Mouse (Mus musculus): ENCODE measurements around the gene Cchcr1. TPM values are rescaled to one million over a fixed set of nuclear protein-coding genes. Genes with fewer than 3 reads are reported as not detected.
A peak's percentile ranks its signal among the peaks of the same experiment; 100 is the strongest.

Gene Cchcr1
- polyA plus RNA-seq, 1 experiment from 2014 or later, result 17.7 TPM

DNA sequence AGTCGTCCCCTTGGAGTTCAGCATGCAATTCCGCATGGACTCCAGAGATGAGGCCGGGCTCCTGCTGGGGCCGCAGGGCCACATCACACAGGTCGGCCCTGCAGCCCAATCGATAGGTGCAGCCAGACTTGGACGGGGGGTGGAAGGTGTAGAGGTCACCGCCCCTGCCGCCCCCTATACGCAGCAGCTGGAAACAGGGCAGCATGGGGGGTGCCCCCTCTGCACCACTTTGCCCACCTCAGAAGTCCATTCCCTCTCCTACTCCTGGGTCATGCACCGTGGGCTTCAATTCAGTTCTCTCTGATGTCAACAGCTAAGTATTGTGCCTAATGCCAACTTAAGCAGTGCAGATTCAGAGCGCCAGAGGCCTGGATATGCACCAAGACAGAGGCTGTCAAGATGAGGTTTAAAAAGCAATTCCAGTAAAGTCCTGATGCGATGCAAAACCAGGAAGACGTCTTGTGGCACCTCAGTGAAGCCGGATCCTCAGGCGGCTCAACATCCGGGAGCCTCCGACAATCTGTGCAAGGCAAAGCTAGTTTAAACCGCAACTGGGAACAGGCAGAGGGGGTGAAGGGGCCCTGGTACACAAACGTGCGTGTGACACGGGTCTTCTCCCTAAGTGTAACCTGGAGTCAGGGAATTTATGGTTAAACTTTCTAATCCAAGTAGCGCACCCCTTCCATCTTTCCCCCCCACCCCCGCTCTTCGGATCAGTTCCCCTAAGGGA, 824 bp upstream of the Cchcr1 start:
- Histone ChIP-seq H3K27ac (ENCODE audit: poor library complexity, severe bottlenecking) (0 out of 2 replicates have a peak overlapping the region, but pooled peaks have one; percentile 5), H3K4me1 (replicated peaks) (peaks cover 27% of the 10 kb centered on the region), H3K4me2 (peak overlapping the region; percentile 71), H3K9me3 (replicated peaks) (no peaks in the 10 kb centered on the region), H3K27me3 (replicated peaks) (no peaks in the 10 kb centered on the region), H3K4me3 (peak overlapping the region; percentile 64), H3K36me3 (peaks cover 21% of the 10 kb centered on the region), H3K9ac (peak overlapping the region; percentile 62)
- WGBS, result 7% methylated on average over 25 of the region's 25 CpGs
- ATAC-seq (ENCODE audit: insufficient number of reproducible peaks, low FRiP score), result peak; percentile 8; the same call in 1 of the 2 replicates

DNA sequence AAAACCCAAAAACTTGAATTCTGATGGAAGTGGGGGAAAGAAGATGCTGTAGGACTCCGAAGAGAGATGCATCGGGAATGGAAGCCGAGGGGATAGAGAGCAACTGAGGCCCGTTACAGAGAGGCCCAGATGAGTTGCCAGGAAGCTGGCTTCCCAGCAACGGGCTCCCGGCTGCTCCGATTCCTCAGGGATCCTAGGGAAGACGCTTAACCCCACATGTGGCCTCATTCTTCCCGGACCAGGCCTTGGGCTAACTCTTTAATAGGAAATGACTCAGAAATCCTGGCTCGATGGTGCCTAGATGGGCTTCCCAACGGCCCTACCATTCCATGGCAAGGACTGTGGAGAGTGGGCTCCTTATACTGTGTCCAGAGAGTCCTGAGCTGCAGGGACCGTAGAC, 626 bp downstream of the Cchcr1 start:
- 9% methylated on average over 12 of the region's 12 CpGs for WGBS
- Histone ChIP-seq H3K36me3 (peaks cover 29% of the 10 kb centered on the region), H3K27ac (ENCODE audit: poor library complexity, severe bottlenecking) (no peak overlapping the region), H3K9me3 (replicated peaks) (no peaks in the 10 kb centered on the region), H3K27me3 (replicated peaks) (no peaks in the 10 kb centered on the region), H3K4me3 (peak overlapping the region; percentile 64), H3K4me1 (replicated peaks) (peaks cover 27% of the 10 kb centered on the region), H3K4me2 (peak overlapping the region; percentile 71), H3K9ac (peak overlapping the region; percentile 75)
- ATAC-seq (ENCODE audit: insufficient number of reproducible peaks, low FRiP score), result no peak

DNA sequence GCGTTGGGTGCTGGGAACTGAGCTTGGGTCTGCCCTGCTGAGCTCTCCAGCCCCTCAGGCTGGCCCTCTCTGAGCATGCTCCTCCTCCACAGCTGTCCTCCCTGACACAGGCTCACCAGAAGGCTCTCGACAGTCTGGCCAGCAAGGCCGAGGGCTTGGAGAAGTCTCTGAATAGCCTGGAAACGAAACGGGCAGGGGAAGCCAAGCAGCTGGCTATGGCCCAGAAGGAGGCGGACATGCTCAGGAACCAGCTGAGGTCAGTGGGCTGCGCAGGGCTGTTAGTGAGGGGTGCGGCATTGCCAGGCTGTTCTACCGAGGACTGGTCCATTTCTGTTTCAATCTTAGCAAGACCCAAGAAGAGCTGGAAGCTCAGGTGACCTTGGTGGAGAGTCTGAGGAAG, 7.5 kb downstream of the Cchcr1 start:
- H3K27ac ChIP-seq (ENCODE audit: poor library complexity, severe bottlenecking), result no peak overlapping the region
- no peaks in the 10 kb centered on the region for H3K9me3 ChIP-seq (replicated peaks)
- H3K9ac ChIP-seq, result no peak overlapping the region
- 90% methylated on average over 9 of the region's 9 CpGs for WGBS
- no peak overlapping the region for H3K4me2 ChIP-seq
- peaks cover 80% of the 10 kb centered on the region for H3K36me3 ChIP-seq
- no peak overlapping the region for H3K4me3 ChIP-seq
- H3K4me1 ChIP-seq (replicated peaks), result no peaks in the 10 kb centered on the region
- H3K27me3 ChIP-seq (replicated peaks), result no peaks in the 10 kb centered on the region
- ATAC-seq (ENCODE audit: insufficient number of reproducible peaks, low FRiP score), result no peak

DNA sequence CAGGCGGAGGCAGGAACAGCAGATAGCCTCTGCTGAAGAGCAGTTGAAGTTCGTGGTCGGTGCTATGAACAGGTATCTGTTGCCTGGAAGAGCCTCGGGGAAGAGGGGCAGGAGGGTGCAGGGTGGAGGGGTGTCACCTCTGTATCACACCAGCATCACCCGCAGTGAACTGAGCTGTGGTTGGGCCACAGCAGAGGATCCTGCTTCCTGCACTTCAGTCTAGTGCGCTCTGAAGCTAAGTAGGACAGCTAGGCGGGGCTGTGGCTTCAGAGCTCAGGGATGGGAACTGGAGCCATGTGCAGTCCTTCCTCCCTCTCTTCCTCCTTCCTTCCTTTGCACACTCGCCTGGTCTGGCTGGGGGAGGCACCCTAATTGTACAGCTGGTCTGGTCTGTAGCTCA, 9.7 kb downstream of the Cchcr1 start:
- Histone ChIP-seq H3K4me2 (no peak overlapping the region), H3K9ac (no peak overlapping the region), H3K4me3 (no peak overlapping the region), H3K27me3 (replicated peaks) (no peaks in the 10 kb centered on the region), H3K9me3 (replicated peaks) (no peaks in the 10 kb centered on the region), H3K4me1 (replicated peaks) (no peaks in the 10 kb centered on the region), H3K36me3 (peaks cover 85% of the 10 kb centered on the region), H3K27ac (ENCODE audit: poor library complexity, severe bottlenecking) (no peak overlapping the region)
- WGBS, result 76% methylated on average over 8 of the region's 8 CpGs
- no peak for ATAC-seq (ENCODE audit: insufficient number of reproducible peaks, low FRiP score)

DNA sequence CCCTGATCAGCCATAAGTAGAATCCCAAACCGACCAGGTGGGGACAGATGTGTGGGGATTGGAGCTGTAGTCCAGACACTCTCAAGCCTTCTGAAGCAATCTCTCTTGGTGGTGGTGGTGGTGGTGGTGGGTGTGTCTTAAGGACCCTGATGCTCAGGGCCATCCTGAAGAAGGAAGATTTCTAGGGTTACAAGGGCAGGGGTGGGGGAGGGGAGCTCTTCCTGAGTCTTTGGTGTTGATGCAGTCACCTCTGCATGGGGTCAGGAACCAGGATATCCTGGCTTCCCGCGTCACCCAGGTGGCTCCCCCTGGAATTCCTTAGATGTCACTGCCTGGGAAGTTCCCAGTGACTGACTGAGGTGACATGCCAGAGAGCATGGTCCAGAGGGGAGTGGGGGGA, 15.5 kb downstream of the Cchcr1 start:
- Histone ChIP-seq H3K27ac (ENCODE audit: poor library complexity, severe bottlenecking) (no peak overlapping the region), H3K36me3 (peaks cover 33% of the 10 kb centered on the region), H3K9ac (no peak overlapping the region; the same call in 1 of the 2 replicates), H3K9me3 (replicated peaks) (no peaks in the 10 kb centered on the region), H3K4me1 (replicated peaks) (0 out of 2 replicates have a peak, but pooled peaks cover 4% of the 10 kb centered on the region), H3K27me3 (replicated peaks) (peaks cover 17% of the 10 kb centered on the region; the same call in 1 of the 2 replicates), H3K4me2 (no peak overlapping the region), H3K4me3 (no peak overlapping the region)
- ATAC-seq (ENCODE audit: insufficient number of reproducible peaks, low FRiP score), result no peak
- 4% methylated on average over 3 of the region's 3 CpGs for WGBS

DNA sequence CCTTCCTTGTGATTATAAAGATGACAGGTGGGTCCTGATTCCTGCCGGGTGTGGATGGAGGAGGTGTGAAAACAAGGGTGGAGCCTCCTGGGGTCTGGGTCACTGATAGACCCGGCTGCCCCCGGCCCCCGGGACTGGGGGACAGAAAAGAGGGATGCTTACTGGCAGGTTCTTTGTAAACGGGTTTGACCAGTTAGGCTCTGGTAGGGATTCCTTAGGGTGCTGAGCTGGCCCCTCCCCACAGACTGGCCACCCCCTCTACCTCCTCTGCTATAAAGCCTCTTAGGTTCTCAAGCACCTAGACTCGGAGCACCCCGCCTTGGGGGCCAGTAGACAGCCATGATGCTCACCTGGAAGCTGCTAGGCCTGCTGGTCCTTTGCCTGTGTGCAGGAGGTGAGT, 16.0 kb downstream of the Cchcr1 start, which contains the start of gene Psors1c2:
TSS of gene Psors1c2 (plus strand) at position 301 of the 400 bp plus-strand sequence.
- no peak within 1 kb of the TSS; the same call in 1 of the 2 replicates for H3K9ac ChIP-seq
- ATAC-seq (ENCODE audit: insufficient number of reproducible peaks, low FRiP score), result no peak
- H3K9me3 ChIP-seq (replicated peaks), result no peaks in the 10 kb centered on the region
- H3K27ac ChIP-seq (ENCODE audit: poor library complexity, severe bottlenecking), result no peak within 1 kb of the TSS
- peaks cover 17% of the 10 kb centered on the region; the same call in 1 of the 2 replicates for H3K27me3 ChIP-seq (replicated peaks)
- H3K4me2 ChIP-seq, result no peak within 1 kb of the TSS
- H3K4me3 ChIP-seq, result no peak within 1 kb of the TSS
- 22% methylated on average over 7 of the region's 7 CpGs for WGBS
- 0 out of 2 replicates have a peak, but pooled peaks cover 4% of the 10 kb centered on the region for H3K4me1 ChIP-seq (replicated peaks)
- peaks cover 28% of the 10 kb centered on the region for H3K36me3 ChIP-seq

DNA sequence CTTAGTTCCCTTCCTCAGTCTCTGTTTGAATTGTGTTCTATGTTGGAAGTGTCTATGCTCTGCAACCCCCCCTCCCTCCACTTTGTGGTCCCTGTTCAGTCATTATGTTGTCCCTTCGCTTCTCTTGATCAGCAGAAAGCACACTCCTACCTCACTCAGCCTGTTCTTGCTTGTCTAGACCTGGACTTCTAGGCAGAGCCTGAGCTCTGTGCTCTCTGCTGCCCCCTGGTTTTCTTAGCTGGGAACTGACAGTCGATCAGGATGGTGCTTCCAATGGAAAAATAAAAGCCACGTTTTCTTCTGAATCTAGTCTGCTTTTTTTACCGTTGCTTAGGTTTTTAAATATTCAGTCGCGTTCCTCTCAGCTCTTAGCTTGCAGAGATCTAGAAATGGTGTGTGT, 17.4 kb downstream of the Cchcr1 start:
- ATAC-seq (ENCODE audit: insufficient number of reproducible peaks, low FRiP score), result no peak
- H3K36me3 ChIP-seq, result peaks cover 15% of the 10 kb centered on the region
- H3K4me2 ChIP-seq, result no peak overlapping the region
- H3K27ac ChIP-seq (ENCODE audit: poor library complexity, severe bottlenecking), result no peak overlapping the region
- H3K4me1 ChIP-seq (replicated peaks), result 0 out of 2 replicates have a peak, but pooled peaks cover 4% of the 10 kb centered on the region
- peaks cover 19% of the 10 kb centered on the region; the same call in 1 of the 2 replicates for H3K27me3 ChIP-seq (replicated peaks)
- 6% methylated on average over 6 of the region's 6 CpGs for WGBS
- H3K4me3 ChIP-seq, result no peak overlapping the region
- no peak overlapping the region for H3K9ac ChIP-seq
- H3K9me3 ChIP-seq (replicated peaks), result no peaks in the 10 kb centered on the region

DNA sequence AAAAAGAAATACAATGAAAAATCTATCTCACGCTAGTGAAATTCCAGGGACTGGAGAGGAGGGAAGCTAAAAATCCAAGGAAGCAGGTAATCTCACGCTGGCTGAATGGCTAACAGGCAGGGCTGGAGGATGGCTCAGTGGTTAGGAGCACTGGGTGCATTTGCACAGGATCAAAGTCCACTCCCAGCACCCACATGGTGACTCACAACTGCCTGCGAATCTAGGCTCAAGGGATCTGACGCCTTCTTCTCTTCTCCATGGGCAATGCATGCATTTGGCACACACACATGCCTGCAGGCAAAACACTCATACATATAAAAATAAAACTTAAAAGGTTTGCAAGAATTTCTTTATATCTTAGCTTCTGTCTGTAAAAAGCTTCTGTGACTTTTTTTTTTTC, 20.5 kb downstream of the Cchcr1 start:
- Histone ChIP-seq H3K36me3 (no peaks in the 10 kb centered on the region), H3K27me3 (replicated peaks) (peaks cover 23% of the 10 kb centered on the region; the same call in 1 of the 2 replicates), H3K4me3 (no peak overlapping the region), H3K4me1 (replicated peaks) (0 out of 2 replicates have a peak, but pooled peaks cover 4% of the 10 kb centered on the region), H3K4me2 (no peak overlapping the region), H3K9me3 (replicated peaks) (no peaks in the 10 kb centered on the region), H3K27ac (ENCODE audit: poor library complexity, severe bottlenecking) (no peak overlapping the region), H3K9ac (no peak overlapping the region)
- 82% methylated on average over 4 of the region's 4 CpGs for WGBS
- ATAC-seq (ENCODE audit: insufficient number of reproducible peaks, low FRiP score), result no peak

DNA sequence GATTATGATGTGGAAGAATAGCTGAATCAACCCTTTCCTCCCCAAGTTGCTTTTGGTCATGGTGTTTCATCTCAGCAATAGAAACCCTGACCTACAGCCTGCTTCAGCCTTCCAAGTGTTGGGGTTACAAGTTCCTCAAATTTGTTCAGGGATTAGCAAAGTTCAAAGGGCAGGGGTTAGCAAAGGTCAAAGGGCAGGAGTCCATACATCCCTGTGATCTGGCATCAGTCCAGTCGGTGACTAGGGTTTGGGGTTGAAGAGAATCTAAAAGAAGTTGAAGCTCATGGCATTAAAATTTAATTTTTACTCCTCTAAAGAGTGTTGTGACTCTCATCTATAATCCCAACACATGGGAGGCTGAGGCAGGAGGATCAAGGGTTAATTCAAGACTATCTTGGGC, 21.6 kb downstream of the Cchcr1 start:
- peaks cover 8% of the 10 kb centered on the region for H3K4me1 ChIP-seq (replicated peaks)
- no peak overlapping the region for H3K4me3 ChIP-seq
- H3K27me3 ChIP-seq (replicated peaks), result peaks cover 12% of the 10 kb centered on the region; the same call in 1 of the 2 replicates
- no peaks in the 10 kb centered on the region for H3K9me3 ChIP-seq (replicated peaks)
- H3K36me3 ChIP-seq, result no peaks in the 10 kb centered on the region
- 78% methylated on average over 1 of the region's 1 CpGs for WGBS
- H3K4me2 ChIP-seq, result no peak overlapping the region
- no peak for ATAC-seq (ENCODE audit: insufficient number of reproducible peaks, low FRiP score)
- no peak overlapping the region for H3K27ac ChIP-seq (ENCODE audit: poor library complexity, severe bottlenecking)
- no peak overlapping the region for H3K9ac ChIP-seq

DNA sequence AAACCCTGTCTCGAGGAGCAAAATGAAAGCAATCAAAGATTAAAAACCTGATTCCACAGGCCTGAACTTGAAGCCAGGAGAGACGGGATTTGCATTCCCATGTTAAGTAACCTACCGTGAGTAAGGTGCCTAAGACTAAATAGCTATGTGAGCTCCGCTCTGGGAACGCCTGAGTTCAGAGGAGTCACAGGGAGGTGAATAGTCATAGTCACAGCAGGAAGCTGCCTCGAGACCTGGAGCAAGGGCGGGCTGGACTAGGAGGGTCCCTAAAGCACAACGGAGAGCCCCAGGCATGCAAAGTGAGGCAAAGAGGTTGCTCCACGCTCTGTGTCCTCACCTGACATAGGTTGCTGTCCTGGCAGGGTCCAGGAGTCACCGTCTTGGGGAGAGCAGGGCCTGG, 22.6 kb downstream of the Cchcr1 start:
- no peak overlapping the region for H3K9ac ChIP-seq
- no peak overlapping the region for H3K27ac ChIP-seq (ENCODE audit: poor library complexity, severe bottlenecking)
- H3K9me3 ChIP-seq (replicated peaks), result no peaks in the 10 kb centered on the region
- H3K27me3 ChIP-seq (replicated peaks), result peaks cover 7% of the 10 kb centered on the region; the same call in 1 of the 2 replicates
- no peak for ATAC-seq (ENCODE audit: insufficient number of reproducible peaks, low FRiP score)
- H3K4me2 ChIP-seq, result no peak overlapping the region
- H3K36me3 ChIP-seq, result no peaks in the 10 kb centered on the region
- H3K4me1 ChIP-seq (replicated peaks), result peaks cover 10% of the 10 kb centered on the region
- H3K4me3 ChIP-seq, result no peak overlapping the region
- 48% methylated on average over 10 of the region's 10 CpGs for WGBS

DNA sequence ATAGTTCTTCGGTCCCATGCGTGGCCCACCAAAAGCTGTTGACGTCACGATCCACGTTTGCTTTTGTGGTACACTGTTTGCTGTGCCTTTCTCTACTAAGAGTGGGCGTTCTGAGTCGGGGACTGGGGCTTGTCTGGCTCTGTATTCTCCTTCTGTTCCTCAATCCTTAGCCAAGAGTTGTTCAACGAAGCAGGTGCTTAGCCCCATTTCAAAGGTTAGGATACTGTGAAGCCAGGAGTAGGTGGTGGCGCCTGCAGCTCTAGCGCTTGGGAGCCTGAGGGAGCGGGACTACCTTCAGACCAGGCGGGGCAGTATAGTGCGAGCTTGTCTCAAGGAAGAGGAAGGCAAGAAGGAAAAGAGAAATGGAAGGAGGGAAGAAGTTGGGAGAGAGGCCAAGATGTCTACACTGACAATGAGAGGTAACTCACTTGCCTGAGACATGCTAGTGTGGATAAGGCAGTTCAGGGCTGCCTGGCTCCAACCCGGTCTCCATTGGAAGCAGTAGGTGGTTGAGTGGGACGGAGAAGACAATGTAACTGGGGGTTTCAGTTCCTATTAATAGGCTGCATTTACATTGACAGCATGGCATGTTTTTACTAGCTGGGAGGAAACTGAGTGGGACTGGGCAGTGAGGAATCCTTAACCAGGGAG, 26.0 kb downstream of the Cchcr1 start:
- H3K27ac ChIP-seq (ENCODE audit: poor library complexity, severe bottlenecking), result no peak overlapping the region
- H3K27me3 ChIP-seq (replicated peaks), result peaks cover 7% of the 10 kb centered on the region; the same call in 1 of the 2 replicates
- H3K9me3 ChIP-seq (replicated peaks), result no peaks in the 10 kb centered on the region
- no peak for ATAC-seq (ENCODE audit: insufficient number of reproducible peaks, low FRiP score)
- WGBS, result 69% methylated on average over 15 of the region's 15 CpGs
- H3K4me3 ChIP-seq, result no peak overlapping the region
- no peak overlapping the region for H3K9ac ChIP-seq
- peaks cover 18% of the 10 kb centered on the region for H3K4me1 ChIP-seq (replicated peaks)
- H3K4me2 ChIP-seq, result peak overlapping the region; percentile 29
- H3K36me3 ChIP-seq, result no peaks in the 10 kb centered on the region
